Comparison of ENCODE assay signal across 7 mouse cellular contexts in genomic region chr4:107602787-107603186, GRCm38 (mm10).
DNase-seq lines count a peak whose midpoint lies in the region; ATAC-seq lines count a peak whose summit lies in the region.

No protein-coding gene starts in this region.

- peak; percentile 39 to 54 for DNase-seq in left cerebral cortex, adult 18-20 months (ENCODE audit: low spot score in 2 of 2)
- no peak for DNase-seq in left cerebral cortex, adult 11 months (ENCODE audit: low spot score)
- DNase-seq in Muller cell, postnatal 12 days (ENCODE audit: inconsistent ontology term): peak; percentile 50
- peak; percentile 81 for DNase-seq in adrenal gland, postnatal 14 days
- DNase-seq in kidney, postnatal 25 days: peak; percentile 58 to 60
- DNase-seq in urinary bladder, postnatal 14 days (ENCODE audit: low spot score): peak; percentile 48

- no peak for ATAC-seq in CD4-positive, CD25-positive, alpha-beta regulatory T cell, adult 4 months
